Mouse (Mus musculus) spleen, postnatal 36 days (tissue): ENCODE measurements around the gene Cerkl.

Source experiments
- DNase-seq, 2 experiments: peaks; one replicate each; pipeline ENCODE4 v3.0.0; 2022; ENCODE audit warnings: low spot score in 2 of 2, mixed read lengths in 1 of 2

The Cerkl gene

DNA sequence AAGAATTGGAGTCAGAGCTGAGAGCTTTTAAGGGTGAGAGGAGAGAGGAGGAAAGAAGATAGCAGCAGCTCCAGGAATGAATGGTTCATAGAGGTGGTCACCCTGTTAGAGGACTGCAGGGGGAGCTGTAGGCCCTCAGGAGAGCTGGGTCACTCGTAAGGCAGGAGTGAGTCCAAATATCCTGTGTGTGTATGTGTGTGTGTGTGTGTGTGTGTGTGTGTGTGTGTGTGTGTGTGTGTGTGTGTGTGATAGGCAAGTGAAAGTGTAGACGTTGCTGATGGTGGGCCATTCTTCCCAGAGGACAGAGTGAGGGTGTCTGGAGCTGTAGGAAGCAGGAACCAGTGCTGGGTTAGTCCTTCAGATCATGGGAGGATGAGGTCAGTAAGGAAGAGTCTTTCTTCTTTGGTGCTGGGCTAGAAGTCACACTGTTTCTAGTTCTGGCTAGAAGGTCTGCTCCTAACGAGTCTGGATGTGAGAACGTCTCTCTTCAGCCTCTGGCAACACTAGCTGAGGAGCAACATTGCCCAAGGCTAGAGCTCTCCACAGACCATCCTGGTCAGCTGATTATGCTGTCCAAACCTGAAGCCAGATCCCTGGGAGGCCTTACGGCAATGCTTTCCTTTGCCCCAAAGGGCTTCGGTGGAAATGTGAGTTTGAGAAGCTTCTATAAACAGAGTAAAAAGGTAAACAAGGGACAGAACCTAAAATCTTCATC is 83.9 kb downstream of the Cerkl start:
- peak in 1 of 2 experiments; percentile 6 for DNase-seq

DNA sequence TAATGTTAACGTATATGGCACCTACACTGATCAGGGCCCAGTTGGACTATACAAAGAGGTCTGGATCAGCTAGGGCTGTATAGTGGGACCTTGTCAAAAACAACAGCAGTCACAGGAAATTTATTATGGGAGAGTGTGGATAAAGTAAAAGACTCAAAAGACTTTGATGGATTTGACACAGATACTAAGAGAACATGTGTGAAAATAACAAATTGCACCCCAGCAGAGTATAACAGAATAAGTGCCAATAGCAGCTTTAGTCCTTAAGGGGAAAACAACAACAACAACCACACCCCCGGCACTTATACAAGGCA is 84.5 kb downstream of the Cerkl start:
- DNase-seq = no peak

DNA sequence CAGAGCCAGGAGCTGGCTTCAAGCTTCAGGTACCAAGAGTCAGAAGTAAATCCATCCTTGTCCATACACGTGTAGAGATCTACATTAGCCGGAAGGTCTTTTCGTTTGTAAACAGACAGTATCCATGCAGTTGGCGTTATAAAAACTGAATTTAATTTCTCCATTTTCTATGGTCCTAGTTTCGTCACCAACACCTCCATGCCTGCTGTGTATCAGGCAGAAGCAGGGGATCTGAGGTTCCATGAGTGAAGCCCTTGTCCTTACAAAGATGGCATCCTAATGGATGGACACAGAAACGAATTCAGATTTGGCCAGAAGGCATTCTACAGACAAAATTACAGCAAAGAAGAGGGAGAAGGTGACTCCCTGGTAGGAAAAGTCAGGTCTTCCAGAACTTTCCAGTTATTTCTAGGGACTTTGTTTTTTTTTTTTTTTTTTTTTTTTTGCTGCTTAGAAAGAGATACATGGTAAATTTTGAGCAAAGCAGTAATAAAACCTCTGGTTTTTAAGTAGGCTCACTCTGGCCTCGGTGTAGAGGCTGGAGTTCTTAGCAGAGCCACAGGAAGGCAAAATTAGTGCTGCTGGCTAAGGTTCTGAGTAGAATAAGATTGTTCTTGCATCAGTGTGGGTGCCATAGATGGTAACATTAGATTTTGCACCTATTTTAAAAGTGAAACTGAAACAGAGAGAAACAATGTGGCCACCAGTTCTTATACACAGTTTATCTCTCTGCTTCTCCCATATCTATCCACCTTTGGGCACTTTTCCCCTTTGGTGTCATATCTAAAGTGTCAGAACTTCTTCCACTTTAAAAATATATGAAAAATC is 85.0 kb downstream of the Cerkl start:
- DNase-seq = no peak

DNA sequence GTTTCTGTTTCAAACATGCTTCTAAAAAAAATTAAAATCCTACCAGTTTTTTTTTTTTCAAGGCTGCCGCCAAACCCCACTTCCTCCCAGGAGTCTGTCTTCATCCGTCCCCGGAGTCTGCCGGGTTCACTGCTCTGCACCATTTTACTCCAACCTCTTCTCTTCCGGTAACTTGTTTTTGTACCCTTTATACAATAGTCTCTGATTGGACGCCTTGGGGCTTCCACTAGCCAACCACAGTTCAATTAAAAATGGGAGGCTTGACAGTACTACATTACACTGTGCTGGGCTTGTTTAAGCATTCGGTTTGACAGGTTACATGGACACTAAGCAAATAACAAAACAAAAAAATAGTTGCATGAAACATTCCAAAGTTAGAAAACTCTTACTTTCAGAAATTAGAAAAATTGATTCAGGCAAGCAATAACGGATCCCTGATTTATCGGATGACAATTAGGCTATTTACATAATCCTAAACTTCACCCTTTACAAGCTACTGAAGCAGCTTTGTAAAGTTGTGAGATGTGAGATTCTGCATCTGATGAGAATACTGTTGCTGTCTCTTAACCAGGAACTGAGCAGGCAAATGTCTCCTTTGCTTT is 85.8 kb downstream of the Cerkl start:
- DNase-seq = peak; percentile 49 to 59

DNA sequence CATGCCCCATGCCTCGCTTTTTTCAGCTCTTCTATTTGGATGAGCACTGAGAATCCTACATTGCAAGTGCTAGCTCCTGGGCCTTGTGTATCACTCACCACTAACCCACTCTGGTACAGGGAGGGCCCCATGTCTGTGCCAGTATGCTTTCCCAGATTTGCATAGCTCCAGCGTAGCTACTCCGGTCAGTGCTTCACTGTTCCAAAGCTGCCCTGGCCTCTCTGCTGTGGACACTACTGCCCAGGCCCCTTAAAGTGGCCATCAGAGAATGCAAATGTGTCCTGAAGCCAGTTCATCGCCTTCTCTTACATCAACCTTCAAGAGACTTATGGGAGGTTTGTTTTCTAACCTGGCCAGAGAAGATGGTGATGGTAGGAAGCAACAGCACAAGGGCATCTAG is 86.7 kb downstream of the Cerkl start:
- no peak for DNase-seq

DNA sequence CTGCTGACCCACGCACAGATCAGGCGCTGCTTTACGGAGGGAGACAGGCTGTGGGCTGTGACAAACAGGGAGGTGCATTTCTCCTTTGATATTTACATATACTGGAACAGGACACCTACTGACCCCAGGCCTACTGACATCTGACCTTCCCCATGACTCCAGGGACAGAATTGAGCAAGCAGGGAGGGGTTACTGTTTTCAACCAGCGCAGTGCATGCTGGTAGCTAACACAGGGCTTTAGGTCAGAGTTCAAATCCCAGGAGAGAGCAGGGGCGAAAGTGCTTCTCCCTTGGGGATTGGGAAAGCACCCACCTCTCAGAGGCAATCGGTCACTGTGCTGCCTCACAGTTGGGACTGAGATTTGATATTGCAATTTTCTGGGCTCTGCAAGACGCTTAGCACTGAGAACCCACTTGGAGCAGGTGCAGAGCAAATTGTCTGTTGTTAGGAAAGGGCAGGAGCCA is 87.5 kb downstream of the Cerkl start:
- DNase-seq = no peak

DNA sequence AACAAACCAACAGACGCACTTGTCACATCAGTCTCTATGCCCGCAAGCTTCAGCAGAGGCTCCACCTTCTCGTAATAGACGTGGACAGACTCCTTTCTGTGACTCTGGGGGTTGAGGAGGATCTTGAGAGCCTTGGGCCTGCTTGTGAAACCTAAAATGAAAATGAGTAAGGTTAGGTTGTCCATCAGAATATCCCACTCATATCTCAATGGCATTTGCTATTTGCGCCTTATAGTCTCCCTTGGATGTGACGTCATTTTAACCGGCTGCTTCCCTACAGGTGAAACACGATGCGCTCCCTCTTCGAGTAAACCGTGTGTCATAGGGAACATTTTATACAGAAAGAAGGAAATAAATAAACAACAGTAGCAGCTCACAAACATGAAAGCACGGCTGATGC is 87.9 kb downstream of the Cerkl start:
- no peak for DNase-seq

DNA sequence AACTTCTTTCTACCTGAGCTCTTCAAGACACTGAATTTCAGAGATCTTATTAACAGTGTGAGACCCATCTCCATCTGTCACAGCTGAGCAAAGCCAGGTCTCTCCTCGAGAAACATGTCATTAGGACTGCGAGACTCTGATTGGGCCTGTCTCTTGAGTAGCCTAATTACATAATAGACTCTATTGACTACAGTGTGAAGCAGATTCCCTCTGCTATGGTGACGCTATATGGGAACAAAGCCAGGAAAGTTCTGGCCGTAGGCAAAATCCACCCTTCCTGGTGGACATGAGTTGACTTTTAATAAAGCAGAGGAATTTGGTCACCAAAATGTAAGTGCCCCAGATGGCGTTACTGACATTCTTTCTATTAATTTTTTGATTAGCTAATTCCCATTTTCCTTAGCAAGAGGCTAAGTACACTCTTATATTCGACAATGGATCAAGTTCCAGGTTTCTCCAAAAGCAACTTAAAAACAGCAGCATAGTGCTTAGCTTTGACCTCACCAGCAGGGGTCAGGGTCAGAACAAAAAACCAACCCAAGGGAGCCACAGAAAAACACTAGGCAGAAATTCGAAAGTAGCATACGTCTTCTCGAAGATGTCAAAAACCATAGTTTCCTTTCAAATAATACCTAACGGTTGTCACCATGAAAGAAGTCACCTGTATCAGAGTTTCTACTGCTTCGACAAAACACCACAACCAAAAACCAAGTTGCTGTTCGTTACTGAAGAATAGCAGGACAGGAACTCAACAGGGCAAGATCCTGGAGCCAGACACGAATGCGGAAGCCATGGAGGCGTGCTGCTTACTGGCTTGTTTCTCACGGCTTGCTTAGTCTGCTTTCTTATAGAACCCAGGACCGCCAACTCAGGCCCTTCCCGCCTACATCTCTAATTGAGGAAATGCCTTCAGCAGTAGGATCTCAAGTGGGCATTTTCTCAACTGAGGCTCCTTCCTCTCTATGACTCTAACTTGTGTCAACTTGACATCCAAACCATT is 88.8 kb downstream of the Cerkl start:
- DNase-seq = no peak

DNA sequence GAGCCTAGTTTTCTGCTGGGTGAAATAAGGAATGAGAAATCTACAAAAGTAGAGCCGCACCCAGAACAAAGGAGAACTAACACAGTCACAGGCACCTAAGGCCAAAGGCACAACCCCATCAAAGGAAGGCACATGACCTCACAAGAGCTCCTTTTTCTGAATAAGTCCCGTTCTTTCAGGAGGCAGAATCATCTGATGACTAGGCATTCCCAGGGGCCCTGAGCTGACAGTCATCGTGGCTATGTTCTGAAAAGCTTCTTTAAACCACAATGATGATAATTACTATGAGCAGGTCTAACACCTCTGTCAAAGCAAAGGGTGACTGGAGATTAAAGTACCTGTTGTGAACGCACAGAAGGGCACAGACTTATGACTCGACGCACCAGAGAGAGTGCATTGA is 92.7 kb downstream of the Cerkl start:
- DNase-seq = no peak

DNA sequence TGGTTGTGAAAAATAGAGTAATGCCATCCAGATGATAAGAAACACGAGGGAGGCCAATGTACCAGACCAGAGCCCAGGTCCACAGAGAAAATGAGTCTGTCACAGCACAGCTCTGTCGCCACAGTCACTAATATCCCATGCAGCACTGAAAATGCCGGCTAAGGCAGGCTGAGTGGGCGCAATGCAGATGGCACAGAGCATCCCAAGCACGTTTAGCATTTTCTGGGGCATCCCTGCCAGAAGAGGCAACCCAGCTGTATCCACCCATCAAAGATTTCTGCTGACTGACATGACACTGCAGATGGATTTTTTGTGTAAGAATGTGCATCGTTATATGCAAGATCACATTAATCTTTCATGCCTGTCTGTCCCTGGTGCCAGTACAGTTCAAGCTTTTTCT is 94.6 kb downstream of the Cerkl start:
- DNase-seq = no peak

DNA sequence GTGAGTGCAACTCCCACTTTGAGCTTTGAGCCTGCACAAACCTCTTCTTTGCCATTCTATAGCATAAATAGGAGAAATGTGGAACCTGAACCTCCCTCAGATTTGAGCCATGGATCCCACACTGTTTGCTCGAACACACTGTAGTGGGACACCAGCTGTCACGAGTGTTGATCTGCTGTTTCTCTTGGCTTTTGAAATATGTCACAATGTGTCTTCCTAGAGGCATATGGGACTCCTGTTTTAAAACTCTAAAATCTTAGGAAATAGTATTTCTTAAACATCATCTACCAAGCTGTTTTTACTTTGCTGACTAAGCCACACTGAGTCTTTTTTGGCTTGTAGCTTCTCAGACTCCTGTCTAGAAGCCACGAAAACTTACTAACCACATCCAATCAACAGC is 98.8 kb downstream of the Cerkl start:
- DNase-seq = no peak

DNA sequence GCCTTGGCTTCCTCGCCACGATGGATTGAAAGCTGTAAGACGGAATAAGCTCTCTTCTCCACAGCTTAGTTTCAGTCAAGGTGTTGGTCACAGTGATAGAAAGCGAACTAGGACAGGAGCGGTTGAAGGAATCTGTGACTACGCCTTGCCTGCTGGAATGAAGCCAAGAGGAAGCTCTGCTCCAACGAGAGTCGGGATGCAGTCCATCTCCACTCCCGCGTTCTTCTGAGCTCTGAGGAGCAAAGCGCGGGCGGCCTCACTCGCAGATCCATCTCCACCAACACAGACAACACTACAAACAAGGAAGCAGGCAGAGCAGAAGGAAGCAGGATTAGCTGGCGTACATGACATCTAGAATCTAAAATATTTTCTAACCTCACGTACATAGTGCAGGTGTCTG is 101.8 kb downstream of the Cerkl start:
- no peak for DNase-seq

DNA sequence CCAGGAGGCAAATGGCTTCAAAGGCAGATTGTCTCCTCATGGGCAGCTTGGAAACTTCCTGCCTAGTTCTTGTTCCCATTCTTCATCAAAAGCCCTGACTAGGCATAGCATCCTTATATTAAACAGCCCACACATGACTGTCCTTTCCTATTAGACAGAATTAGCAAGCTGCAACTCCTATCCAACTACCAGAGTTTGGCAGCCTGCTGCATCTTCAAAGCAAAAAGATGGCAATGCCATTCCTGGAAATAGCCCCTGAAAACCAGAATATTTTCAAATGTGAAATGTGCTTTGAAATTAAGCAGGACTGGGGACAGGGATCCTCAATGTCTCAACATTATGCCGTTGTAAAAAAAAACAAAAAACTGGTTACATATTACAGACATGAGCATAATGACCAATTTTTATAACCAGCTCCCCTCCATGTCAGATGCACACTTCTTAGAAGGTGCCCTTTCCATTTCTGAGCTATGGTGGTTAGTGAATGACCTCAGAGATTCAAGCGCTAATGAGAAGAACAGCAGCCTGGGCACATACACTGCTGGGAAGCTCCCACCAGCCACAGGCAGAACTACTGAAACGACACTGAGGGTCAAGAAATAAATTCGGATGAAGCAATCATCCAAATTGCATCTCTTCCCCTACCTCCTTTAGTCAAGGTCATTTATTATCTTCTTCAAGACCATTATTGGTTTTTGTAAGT is 104.3 kb downstream of the Cerkl start:
- no peak for DNase-seq

DNA sequence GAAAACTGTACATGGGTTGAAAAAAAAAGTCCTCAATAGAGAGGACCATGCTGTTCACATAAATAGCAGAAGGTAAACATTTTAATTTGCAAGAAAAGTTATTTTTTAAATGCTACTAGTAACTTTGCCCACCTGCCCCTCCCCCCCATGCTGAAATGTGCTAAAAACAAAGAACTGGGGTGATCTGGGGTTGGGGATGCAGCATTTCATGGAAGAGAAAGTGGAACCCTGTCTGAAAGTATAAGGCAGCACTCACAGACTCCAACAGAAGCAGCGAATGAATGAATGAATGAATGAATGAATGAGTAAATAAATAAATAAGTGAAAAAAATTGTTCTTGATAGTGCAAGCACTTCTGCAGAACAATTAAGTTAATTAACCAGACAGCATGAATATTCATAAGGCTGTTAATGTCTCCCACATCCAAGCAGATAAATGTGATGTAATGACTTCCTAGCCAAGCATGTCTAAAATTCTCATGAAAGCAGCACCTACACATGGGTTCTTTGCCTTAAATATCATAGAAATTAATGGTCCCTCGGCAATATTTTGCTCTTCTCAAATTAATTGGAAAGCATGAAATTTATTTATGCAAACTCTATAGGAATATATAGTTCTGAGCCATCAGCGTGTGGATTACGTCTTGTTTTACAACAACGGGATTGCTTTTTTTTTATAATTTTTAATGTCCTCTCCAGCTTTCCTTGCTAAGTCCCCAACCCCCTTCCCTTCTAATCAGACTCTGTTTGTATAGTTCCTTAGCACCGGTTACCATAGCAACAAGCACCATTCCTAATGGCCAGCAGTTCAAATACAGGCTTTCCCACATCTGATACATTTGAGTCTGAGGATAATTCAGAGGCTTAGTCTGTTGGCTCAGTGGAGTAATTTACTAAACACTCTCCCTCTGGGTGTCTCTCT is 105.1 kb downstream of the Cerkl start:
- DNase-seq = no peak

DNA sequence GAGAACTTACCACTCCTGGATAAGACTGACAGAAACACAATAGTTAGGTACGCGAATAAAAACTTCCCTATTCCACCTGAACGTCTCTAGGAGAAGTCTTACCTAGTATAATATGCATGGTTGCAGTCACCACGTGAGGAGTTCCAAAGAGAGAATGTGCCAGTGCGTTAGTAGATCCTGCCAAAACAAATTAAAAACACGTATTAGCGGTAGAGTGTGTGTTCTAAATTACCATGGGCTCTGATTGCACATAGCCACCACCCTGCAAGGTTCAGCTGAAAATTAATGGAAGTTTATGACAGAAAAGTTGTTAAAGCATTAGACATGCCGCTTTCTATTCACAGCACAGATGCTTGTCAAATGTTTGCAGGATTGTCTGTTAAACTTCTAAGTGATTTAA is 113.5 kb downstream of the Cerkl start:
- no peak for DNase-seq

DNA sequence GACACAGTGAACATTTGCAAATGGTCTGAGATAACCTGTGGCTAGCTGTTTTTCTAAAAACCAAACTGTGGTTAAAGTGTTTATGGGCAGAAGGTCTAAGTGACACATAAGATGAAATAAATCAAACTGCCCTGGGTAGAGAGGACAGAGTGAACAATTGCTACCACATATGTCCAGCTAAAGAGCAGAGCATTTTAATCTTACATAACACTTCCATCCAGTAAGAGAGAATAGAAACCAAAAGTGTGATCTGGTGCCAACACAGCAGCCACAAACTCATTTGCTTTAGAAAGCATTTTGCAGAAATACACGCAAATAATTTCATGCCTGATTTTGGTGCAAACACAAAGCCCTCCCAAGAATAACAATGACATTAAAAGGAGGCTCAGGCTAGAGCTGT is 117.6 kb downstream of the Cerkl start:
- DNase-seq = no peak

DNA sequence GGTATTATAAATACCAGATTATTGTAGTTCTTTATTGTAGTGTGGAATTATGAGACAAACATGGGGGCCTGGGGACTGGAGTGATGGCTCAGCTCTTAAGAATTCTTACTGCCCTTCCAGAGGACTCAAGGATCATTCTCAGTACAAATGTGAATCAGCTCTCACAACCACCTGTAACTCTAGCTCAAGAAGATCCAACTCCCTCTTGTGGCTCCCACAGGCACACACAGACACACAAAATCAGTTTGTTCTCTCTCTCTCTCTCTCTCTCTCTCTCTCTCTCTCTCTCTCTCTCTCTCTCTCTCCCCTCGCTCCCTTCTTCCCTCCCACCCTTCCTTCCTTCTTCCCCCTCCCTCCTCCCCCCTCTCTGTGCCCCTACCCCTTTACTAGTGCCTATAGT is 120.4 kb downstream of the Cerkl start:
- DNase-seq = no peak

DNA sequence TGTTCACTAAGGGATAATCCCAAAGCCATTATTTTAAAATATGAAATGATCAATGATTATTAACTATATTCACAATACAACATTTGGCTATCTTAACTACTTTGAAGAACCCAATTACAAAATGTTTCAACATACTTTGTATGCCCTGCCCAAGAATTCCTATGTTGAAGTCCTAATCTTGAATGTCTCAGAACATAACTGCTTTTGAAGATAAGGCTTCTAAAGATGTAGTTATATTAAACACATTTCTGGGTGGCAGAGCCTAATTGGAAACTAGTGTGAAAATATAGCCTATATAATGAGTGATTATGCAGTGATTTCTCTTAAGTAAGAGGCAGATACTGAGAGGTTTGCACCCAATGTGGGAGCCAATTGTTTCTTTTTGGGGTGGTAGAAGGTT is 121.9 kb downstream of the Cerkl start:
- no peak for DNase-seq

DNA sequence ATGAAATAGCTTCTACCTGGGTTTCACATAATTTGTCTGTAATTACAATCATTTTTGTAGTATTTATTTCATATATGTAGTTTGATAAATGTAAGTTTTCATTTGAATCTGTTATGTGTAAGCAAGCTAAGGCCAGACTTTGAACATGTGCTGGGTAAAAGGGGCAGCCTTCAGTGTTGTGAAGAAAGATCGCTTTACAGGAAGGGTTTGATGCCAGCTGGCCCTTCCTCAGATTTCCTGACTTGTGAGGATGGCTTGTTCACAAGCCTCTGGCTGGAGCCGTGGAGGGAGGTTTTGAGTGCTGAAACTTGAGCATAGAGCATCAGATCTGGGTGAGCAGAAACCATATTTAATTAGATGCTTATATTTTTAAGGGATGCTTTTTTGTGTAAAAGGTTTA is 128.5 kb downstream of the Cerkl start:
- DNase-seq = no peak
